Mouse (Mus musculus): ENCODE measurements at regions not wholly inside any gene's neighbourhood (a gene's known extent, or its start where the extent isn't known, plus 50 kb on each side); places are given as distances from the start of the nearest gene placed in this dataset.

DNA sequence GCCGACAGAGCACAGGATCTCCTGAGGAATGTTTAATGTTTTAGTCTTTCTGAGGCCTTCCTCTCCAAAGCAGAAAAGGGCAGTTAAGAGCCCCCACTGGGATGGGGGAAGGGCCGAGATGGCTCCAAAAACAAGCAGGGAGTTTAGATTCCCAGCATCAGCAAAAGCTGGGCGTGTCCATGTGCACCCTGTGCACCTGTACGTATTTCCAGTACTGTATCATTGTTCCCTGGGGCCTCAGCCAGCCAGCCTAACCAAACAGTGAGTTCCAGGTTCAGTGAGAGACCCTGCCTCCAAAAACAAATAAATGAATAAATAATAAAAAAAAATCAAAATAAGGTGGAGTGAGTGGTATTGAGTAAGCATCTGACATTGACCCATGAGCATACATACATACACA is 50.8 kb upstream of the Olfm1 start:
- DNase-seq = no peak

DNA sequence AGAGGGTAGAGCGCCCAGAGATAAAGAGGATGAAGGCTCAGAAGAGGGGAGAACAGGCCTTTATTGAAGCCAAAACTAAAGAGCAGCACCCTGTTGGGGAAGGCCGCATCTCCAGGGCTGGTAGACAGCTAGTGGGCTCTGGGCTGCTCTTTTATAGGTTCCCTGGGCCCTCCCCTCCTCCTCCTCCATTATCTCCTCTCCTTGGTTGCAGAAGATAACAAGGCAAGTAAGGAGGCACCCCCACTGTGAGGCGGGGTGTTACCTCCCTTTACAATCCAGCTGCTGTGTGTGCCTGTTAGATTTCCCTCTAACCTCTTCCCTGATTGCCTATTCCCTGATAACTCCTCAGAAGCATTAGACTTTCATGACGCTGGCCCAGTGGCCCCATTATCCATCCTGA is 51.2 kb upstream of the Olfm1 start:
- DNase-seq = no peak

DNA sequence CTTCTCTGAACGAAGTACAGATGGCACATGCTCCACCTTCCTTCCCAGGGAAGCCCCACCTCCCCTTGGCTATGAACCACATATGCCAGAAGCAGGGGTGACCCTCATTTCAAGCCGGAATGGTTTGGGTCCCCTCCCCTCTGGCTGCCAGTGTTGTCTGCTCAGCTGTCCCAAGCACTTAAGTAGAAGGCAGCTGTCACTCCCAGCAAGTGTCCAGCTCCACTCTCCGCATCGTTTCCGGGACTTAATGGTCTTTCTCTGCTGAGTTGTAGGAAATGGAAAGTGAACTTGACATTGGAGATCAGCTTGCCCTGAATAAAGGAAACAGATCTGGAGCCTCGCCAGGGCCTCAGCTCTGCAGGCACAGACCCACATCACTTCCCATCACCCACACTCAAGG is 53.9 kb upstream of the Fcnb start:
- peak; percentile 91 for DNase-seq

GRCm38 (mm10) chr2:28134605-28135004 is 49.9 kb upstream of the Fcnb start:
- DNase-seq = no peak

All from heart, adult 11 months (tissue).